Mouse (Mus musculus) neural tube, embryonic 13.5 days (tissue): ENCODE data around the gene Nr5a2. TPM values are rescaled to one million over a fixed set of nuclear protein-coding genes. Genes with fewer than 3 reads are reported as not detected.

Experiments
- ATAC-seq: fragments of 200-750 bp; cut with Nextera tagmentation; 2 replicates; pipeline ENCODE4 v1.8.0; 2017; ENCODE audit warnings: low read depth, mild to moderate bottlenecking, moderate TSS enrichment, moderate library complexity
- H3K27ac ChIP-seq: fragments of 300-500 bp; sonication (generic); replicated peaks from 2 replicates; pipeline ENCODE4 v1.5.1; 2015; ENCODE audit warnings: moderate library complexity, mild to moderate bottlenecking, inconsistent platforms
- H3K27me3 ChIP-seq: fragments of 300-500 bp; sonication (generic); 2 replicates; pipeline ENCODE4 v1.6.1; 2015; ENCODE audit warnings: mild to moderate bottlenecking, inconsistent platforms
- H3K36me3 ChIP-seq: fragments of 300-500 bp; sonication (generic); 2 replicates; pipeline ENCODE4 v1.6.1; 2015; ENCODE audit warnings: mild to moderate bottlenecking, inconsistent platforms
- H3K4me1 ChIP-seq: fragments of 300-500 bp; sonication (generic); replicated peaks from 2 replicates; pipeline ENCODE4 v1.6.1; 2015; ENCODE audit warnings: inconsistent platforms
- H3K4me2 ChIP-seq: fragments of 300-500 bp; sonication (generic); 2 replicates; pipeline ENCODE4 v1.6.1; 2015; ENCODE audit warnings: inconsistent platforms, mild to moderate bottlenecking, moderate library complexity
- H3K4me3 ChIP-seq: fragments of 300-500 bp; sonication (generic); 2 replicates; pipeline ENCODE4 v1.5.1; 2015; ENCODE audit warnings: mild to moderate bottlenecking, inconsistent platforms
- H3K9ac ChIP-seq: fragments of 300-500 bp; sonication (generic); 2 replicates; pipeline ENCODE4 v1.6.1; 2015; ENCODE audit warnings: moderate library complexity, mild to moderate bottlenecking, inconsistent platforms
- H3K9me3 ChIP-seq: fragments of 300-500 bp; sonication (generic); 2 replicates; pipeline ENCODE4 v1.6.1; 2016; ENCODE audit warnings: inconsistent platforms
- WGBS: fragments of 180-500 bp; shearing (Covaris S2); methylation state at CpG from one replicate; pipeline ENCODE4 v1.1.7; 2015; 5-methylcytosine and 5-hydroxymethylcytosine counted together
- polyA plus RNA-seq: library from polyadenylated mRNA; unstranded; fragments of >200 nt; fragmentation: Nextera tagmentation; extraction: Ambion mirVana; gene quantifications from 2 replicates; pipeline ENCODE4 v1.2.1, GENCODE M21; 2015

Nr5a2 gene
- polyA plus RNA-seq, 1 experiment from 2014 or later: 1.5 TPM

- no peak for ATAC-seq
- Histone ChIP-seq H3K4me1 (peaks cover 34% of the 10 kb centered on the region), H3K4me2 (peak overlapping the region; percentile 92), H3K27ac (no peak overlapping the region), H3K36me3 (no peaks in the 10 kb centered on the region), H3K4me3 (peak overlapping the region; percentile 47), H3K27me3 (peaks cover 96% of the 10 kb centered on the region), H3K9me3 (peaks cover 5% of the 10 kb centered on the region; the same call in 1 of the 2 replicates), H3K9ac (peak overlapping the region; percentile 31; the same call in 1 of the 2 replicates)
- whole genome bisulfite sequencing: 2% methylated on average over 20 of the region's 20 CpGs
Measured at GRCm38 (mm10) chr1:136947394-136948126, 12.7 kb downstream of the Nr5a2 start.

- H3K36me3 ChIP-seq: no peaks in the 10 kb centered on the region
- WGBS: 2% methylated on average over 18 of the region's 18 CpGs
- H3K9me3 ChIP-seq: peaks cover 5% of the 10 kb centered on the region; the same call in 1 of the 2 replicates
- H3K4me3 ChIP-seq: peak overlapping the region; percentile 47
- peak overlapping the region; percentile 31; the same call in 1 of the 2 replicates for H3K9ac ChIP-seq
- peaks cover 29% of the 10 kb centered on the region for H3K4me1 ChIP-seq
- H3K4me2 ChIP-seq: peak overlapping the region; percentile 92
- H3K27me3 ChIP-seq: peaks cover 93% of the 10 kb centered on the region
- no peak overlapping the region for H3K27ac ChIP-seq
- ATAC-seq: no peak
Measured at GRCm38 (mm10) chr1:136946806-136947393, 13.3 kb downstream of the Nr5a2 start.

GRCm38 (mm10) chr1:136946404-136946803 is 13.8 kb downstream of the Nr5a2 start:
- ATAC-seq: no peak
- whole genome bisulfite sequencing: 2% methylated on average over 8 of the region's 8 CpGs
- H3K9ac ChIP-seq: no peak overlapping the region
- H3K9me3 ChIP-seq: peaks cover 3% of the 10 kb centered on the region; the same call in 1 of the 2 replicates
- peaks cover 88% of the 10 kb centered on the region for H3K27me3 ChIP-seq
- peak overlapping the region; percentile 92 for H3K4me2 ChIP-seq
- no peaks in the 10 kb centered on the region for H3K36me3 ChIP-seq
- H3K27ac ChIP-seq: no peak overlapping the region
- H3K4me1 ChIP-seq: peaks cover 29% of the 10 kb centered on the region
- H3K4me3 ChIP-seq: 0 out of 2 replicates have a peak overlapping the region, but pooled peaks have one; percentile 47

- Histone ChIP-seq H3K4me1 (peaks cover 29% of the 10 kb centered on the region), H3K27me3 (peaks cover 83% of the 10 kb centered on the region), H3K4me2 (0 out of 2 replicates have a peak overlapping the region, but pooled peaks have one; percentile 4), H3K4me3 (peak overlapping the region; percentile 9; the same call in 1 of the 2 replicates), H3K9me3 (no peaks in the 10 kb centered on the region), H3K27ac (no peak overlapping the region), H3K9ac (no peak overlapping the region), H3K36me3 (no peaks in the 10 kb centered on the region)
- WGBS: 2% methylated on average over 10 of the region's 10 CpGs
- ATAC-seq: no peak
Measured at GRCm38 (mm10) chr1:136945876-136946275, 14.4 kb downstream of the Nr5a2 start.

- Histone ChIP-seq H3K9me3 (no peaks in the 10 kb centered on the region), H3K27me3 (peaks cover 83% of the 10 kb centered on the region), H3K27ac (no peak overlapping the region), H3K36me3 (no peaks in the 10 kb centered on the region), H3K4me3 (peak overlapping the region; percentile 9; the same call in 1 of the 2 replicates), H3K4me2 (0 out of 2 replicates have a peak overlapping the region, but pooled peaks have one; percentile 4), H3K4me1 (peaks cover 29% of the 10 kb centered on the region), H3K9ac (no peak overlapping the region)
- WGBS: 5% methylated on average over 7 of the region's 7 CpGs
- ATAC-seq: no peak
Measured at GRCm38 (mm10) chr1:136945426-136945825, 14.8 kb downstream of the Nr5a2 start.

- Histone ChIP-seq H3K27ac (no peak overlapping the region), H3K27me3 (peaks cover 36% of the 10 kb centered on the region), H3K9me3 (no peaks in the 10 kb centered on the region), H3K9ac (no peak overlapping the region), H3K4me1 (no peaks in the 10 kb centered on the region), H3K4me2 (no peak overlapping the region), H3K36me3 (no peaks in the 10 kb centered on the region), H3K4me3 (no peak overlapping the region)
- WGBS: 58% methylated on average over 5 of the region's 5 CpGs
- ATAC-seq: no peak
Measured at GRCm38 (mm10) chr1:136940603-136941002, 19.6 kb downstream of the Nr5a2 start.

- no peaks in the 10 kb centered on the region for H3K9me3 ChIP-seq
- no peak for ATAC-seq
Measured at GRCm38 (mm10) chr1:136939220-136939619, 21.0 kb downstream of the Nr5a2 start.

GRCm38 (mm10) chr1:136935960-136936324 is 24.3 kb downstream of the Nr5a2 start:
- no peaks in the 10 kb centered on the region for H3K9me3 ChIP-seq
- 87% methylated on average over 9 of the region's 9 CpGs for WGBS
- H3K27ac ChIP-seq: no peak overlapping the region
- H3K36me3 ChIP-seq: no peaks in the 10 kb centered on the region
- H3K4me3 ChIP-seq: no peak overlapping the region
- no peak for ATAC-seq
- H3K4me1 ChIP-seq: 0 out of 2 replicates have a peak, but pooled peaks cover 3% of the 10 kb centered on the region
- H3K4me2 ChIP-seq: no peak overlapping the region
- no peak overlapping the region for H3K9ac ChIP-seq
- H3K27me3 ChIP-seq: peaks cover 6% of the 10 kb centered on the region; the same call in 1 of the 2 replicates

More at GRCm38 (mm10) chr1:136939220-136939619, 21.0 kb downstream of the Nr5a2 start:
- H3K4me2 ChIP-seq: no peak overlapping the region
- H3K27me3 ChIP-seq: peaks cover 23% of the 10 kb centered on the region
- no peaks in the 10 kb centered on the region for H3K36me3 ChIP-seq
- H3K27ac ChIP-seq: no peak overlapping the region
- H3K4me1 ChIP-seq: no peaks in the 10 kb centered on the region
- no peak overlapping the region for H3K4me3 ChIP-seq
- WGBS: 77% methylated on average over 1 of the region's 1 CpGs
- no peak overlapping the region for H3K9ac ChIP-seq

GRCm38 (mm10) chr1:136935316-136935959 is 24.8 kb downstream of the Nr5a2 start:
- 66% methylated on average over 8 of the region's 8 CpGs for WGBS

GRCm38 (mm10) chr1:136934051-136934450 is 26.2 kb downstream of the Nr5a2 start:
- H3K9ac ChIP-seq: no peak overlapping the region
- no peaks in the 10 kb centered on the region for H3K9me3 ChIP-seq
- 0 out of 2 replicates have a peak, but pooled peaks cover 3% of the 10 kb centered on the region for H3K4me1 ChIP-seq
- ATAC-seq: no peak
- no peaks in the 10 kb centered on the region for H3K27me3 ChIP-seq
- H3K4me2 ChIP-seq: no peak overlapping the region
- H3K36me3 ChIP-seq: no peaks in the 10 kb centered on the region
- WGBS: 89% methylated on average over 10 of the region's 10 CpGs
- H3K4me3 ChIP-seq: no peak overlapping the region
- no peak overlapping the region for H3K27ac ChIP-seq

More at GRCm38 (mm10) chr1:136935316-136935959, 24.8 kb downstream of the Nr5a2 start:
- Histone ChIP-seq H3K27me3 (0 out of 2 replicates have a peak, but pooled peaks cover 2% of the 10 kb centered on the region), H3K4me3 (no peak overlapping the region), H3K4me2 (no peak overlapping the region), H3K36me3 (no peaks in the 10 kb centered on the region), H3K9ac (no peak overlapping the region), H3K27ac (no peak overlapping the region), H3K4me1 (0 out of 2 replicates have a peak, but pooled peaks cover 3% of the 10 kb centered on the region), H3K9me3 (no peaks in the 10 kb centered on the region)
- ATAC-seq: no peak

GRCm38 (mm10) chr1:136931026-136931425 is 29.2 kb downstream of the Nr5a2 start:
- no peaks in the 10 kb centered on the region for H3K9me3 ChIP-seq
- H3K36me3 ChIP-seq: no peaks in the 10 kb centered on the region
- no peak overlapping the region for H3K27ac ChIP-seq
- no peaks in the 10 kb centered on the region for H3K27me3 ChIP-seq
- 91% methylated on average over 5 of the region's 5 CpGs for WGBS
- 0 out of 2 replicates have a peak, but pooled peaks cover 3% of the 10 kb centered on the region for H3K4me1 ChIP-seq
- no peak overlapping the region for H3K4me3 ChIP-seq
- H3K9ac ChIP-seq: no peak overlapping the region
- ATAC-seq: no peak
- H3K4me2 ChIP-seq: no peak overlapping the region

GRCm38 (mm10) chr1:136929743-136930142 is 30.5 kb downstream of the Nr5a2 start:
- H3K36me3 ChIP-seq: no peaks in the 10 kb centered on the region
- no peak overlapping the region for H3K4me3 ChIP-seq
- no peak for ATAC-seq
- no peaks in the 10 kb centered on the region for H3K27me3 ChIP-seq
- H3K27ac ChIP-seq: no peak overlapping the region
- H3K9me3 ChIP-seq: no peaks in the 10 kb centered on the region
- WGBS: 92% methylated on average over 6 of the region's 6 CpGs
- no peak overlapping the region for H3K9ac ChIP-seq
- 0 out of 2 replicates have a peak, but pooled peaks cover 3% of the 10 kb centered on the region for H3K4me1 ChIP-seq
- no peak overlapping the region for H3K4me2 ChIP-seq
